Mouse (Mus musculus): ENCODE data around the gene Igsf3. TPM values are rescaled to one million over a fixed set of nuclear protein-coding genes. Genes with fewer than 3 reads are reported as not detected.
A peak's percentile ranks its signal among the peaks of the same experiment; 100 is the strongest.

Igsf3 gene
- polyA plus RNA-seq, 1 experiment = not detected

GRCm38 (mm10) chr3:101481951-101482350, 105.1 kb downstream of the Igsf3 start:
- 96% methylated on average over 6 of the region's 6 CpGs for WGBS
- H3K27ac ChIP-seq (ENCODE audit: insufficient read depth, low read depth, low read length) = no peak overlapping the region
- TF ChIP-seq CTCF (IDR thresholded peaks at IDR 0.05; ENCODE audit: insufficient read depth, low read depth, low read length) (no peak), POLR2A (IDR thresholded peaks at IDR 0.05; ENCODE audit: insufficient read depth, low read depth, low read length) (no peak)
- no peaks in the 10 kb centered on the region; the same call in 1 of the 2 replicates for H3K4me1 ChIP-seq (ENCODE audit: control insufficient read depth, insufficient read depth, low read length)
- H3K4me3 ChIP-seq (ENCODE audit: insufficient read depth, low read depth, low read length) = no peak overlapping the region

GRCm38 (mm10) chr3:101483256-101483983, 106.5 kb downstream of the Igsf3 start:
- no peak for TF ChIP-seq POLR2A (IDR thresholded peaks at IDR 0.05; ENCODE audit: insufficient read depth, low read depth, low read length)
- no peak for TF ChIP-seq CTCF (IDR thresholded peaks at IDR 0.05; ENCODE audit: insufficient read depth, low read depth, low read length)
- no peaks in the 10 kb centered on the region; the same call in 1 of the 2 replicates for H3K4me1 ChIP-seq (ENCODE audit: control insufficient read depth, insufficient read depth, low read length)
- 73% methylated on average over 3 of the region's 3 CpGs for WGBS

GRCm38 (mm10) chr3:101486054-101486765, 109.3 kb downstream of the Igsf3 start:
- WGBS = 44% methylated on average over 4 of the region's 4 CpGs
- H3K4me3 ChIP-seq (ENCODE audit: insufficient read depth, low read depth, low read length) = no peak overlapping the region

More at GRCm38 (mm10) chr3:101483256-101483983, 106.5 kb downstream of the Igsf3 start:
- H3K27ac ChIP-seq (ENCODE audit: insufficient read depth, low read depth, low read length) = no peak overlapping the region
- H3K4me3 ChIP-seq (ENCODE audit: insufficient read depth, low read depth, low read length) = no peak overlapping the region

GRCm38 (mm10) chr3:101487436-101487835, 110.6 kb downstream of the Igsf3 start:
- no peak overlapping the region for H3K4me3 ChIP-seq (ENCODE audit: insufficient read depth, low read depth, low read length)
- WGBS = 96% methylated on average over 5 of the region's 5 CpGs
- TF ChIP-seq CTCF (IDR thresholded peaks at IDR 0.05; ENCODE audit: insufficient read depth, low read depth, low read length) = no peak
- TF ChIP-seq POLR2A (IDR thresholded peaks at IDR 0.05; ENCODE audit: insufficient read depth, low read depth, low read length) = no peak
- H3K4me1 ChIP-seq (ENCODE audit: control insufficient read depth, insufficient read depth, low read length) = no peaks in the 10 kb centered on the region; the same call in 1 of the 2 replicates
- no peak overlapping the region for H3K27ac ChIP-seq (ENCODE audit: insufficient read depth, low read depth, low read length)

More at GRCm38 (mm10) chr3:101486054-101486765, 109.3 kb downstream of the Igsf3 start:
- TF ChIP-seq POLR2A (IDR thresholded peaks at IDR 0.05; ENCODE audit: insufficient read depth, low read depth, low read length) (no peak), CTCF (IDR thresholded peaks at IDR 0.05; ENCODE audit: insufficient read depth, low read depth, low read length) (no peak)
- H3K27ac ChIP-seq (ENCODE audit: insufficient read depth, low read depth, low read length) = no peak overlapping the region
- no peaks in the 10 kb centered on the region; the same call in 1 of the 2 replicates for H3K4me1 ChIP-seq (ENCODE audit: control insufficient read depth, insufficient read depth, low read length)

- no peaks in the 10 kb centered on the region for H3K4me1 ChIP-seq (ENCODE audit: control insufficient read depth, insufficient read depth, low read length)
- WGBS = 78% methylated on average over 7 of the region's 7 CpGs
- H3K27ac ChIP-seq (ENCODE audit: insufficient read depth, low read depth, low read length) = no peak overlapping the region
- TF ChIP-seq POLR2A (IDR thresholded peaks at IDR 0.05; ENCODE audit: insufficient read depth, low read depth, low read length) (no peak), CTCF (IDR thresholded peaks at IDR 0.05; ENCODE audit: insufficient read depth, low read depth, low read length) (no peak)
- H3K4me3 ChIP-seq (ENCODE audit: insufficient read depth, low read depth, low read length) = no peak overlapping the region
Measured at GRCm38 (mm10) chr3:101488204-101488603, 111.3 kb downstream of the Igsf3 start.

GRCm38 (mm10) chr3:101490515-101490914, 113.6 kb downstream of the Igsf3 start:
- H3K27ac ChIP-seq (ENCODE audit: insufficient read depth, low read depth, low read length) = no peak overlapping the region

GRCm38 (mm10) chr3:101492908-101493307, 116.0 kb downstream of the Igsf3 start:
- peaks cover 5% of the 10 kb centered on the region; the same call in 1 of the 2 replicates for H3K4me1 ChIP-seq (ENCODE audit: control insufficient read depth, insufficient read depth, low read length)
- no peak overlapping the region for H3K27ac ChIP-seq (ENCODE audit: insufficient read depth, low read depth, low read length)
- no peak overlapping the region for H3K4me3 ChIP-seq (ENCODE audit: insufficient read depth, low read depth, low read length)
- 93% methylated on average over 6 of the region's 6 CpGs for WGBS
- no peak for TF ChIP-seq POLR2A (IDR thresholded peaks at IDR 0.05; ENCODE audit: insufficient read depth, low read depth, low read length)
- no peak for TF ChIP-seq CTCF (IDR thresholded peaks at IDR 0.05; ENCODE audit: insufficient read depth, low read depth, low read length)

More at GRCm38 (mm10) chr3:101490515-101490914, 113.6 kb downstream of the Igsf3 start:
- no peak for TF ChIP-seq POLR2A (IDR thresholded peaks at IDR 0.05; ENCODE audit: insufficient read depth, low read depth, low read length)
- H3K4me1 ChIP-seq (ENCODE audit: control insufficient read depth, insufficient read depth, low read length) = peaks cover 5% of the 10 kb centered on the region; the same call in 1 of the 2 replicates
- H3K4me3 ChIP-seq (ENCODE audit: insufficient read depth, low read depth, low read length) = no peak overlapping the region
- WGBS = 87% methylated on average over 9 of the region's 9 CpGs

GRCm38 (mm10) chr3:101493937-101494459, 117.1 kb downstream of the Igsf3 start:
- 39% methylated on average over 10 of the region's 10 CpGs for WGBS
- H3K4me1 ChIP-seq (ENCODE audit: control insufficient read depth, insufficient read depth, low read length) = peaks cover 5% of the 10 kb centered on the region; the same call in 1 of the 2 replicates
- H3K4me3 ChIP-seq (ENCODE audit: insufficient read depth, low read depth, low read length) = no peak overlapping the region
- H3K27ac ChIP-seq (ENCODE audit: insufficient read depth, low read depth, low read length) = no peak overlapping the region
- no peak for TF ChIP-seq POLR2A (IDR thresholded peaks at IDR 0.05; ENCODE audit: insufficient read depth, low read depth, low read length)
- TF ChIP-seq CTCF (IDR thresholded peaks at IDR 0.05; ENCODE audit: insufficient read depth, low read depth, low read length) = peak; percentile 56

All from olfactory bulb, adult 2 months (tissue).